Mouse (Mus musculus): ENCODE results near the gene Pogz.

DNA sequence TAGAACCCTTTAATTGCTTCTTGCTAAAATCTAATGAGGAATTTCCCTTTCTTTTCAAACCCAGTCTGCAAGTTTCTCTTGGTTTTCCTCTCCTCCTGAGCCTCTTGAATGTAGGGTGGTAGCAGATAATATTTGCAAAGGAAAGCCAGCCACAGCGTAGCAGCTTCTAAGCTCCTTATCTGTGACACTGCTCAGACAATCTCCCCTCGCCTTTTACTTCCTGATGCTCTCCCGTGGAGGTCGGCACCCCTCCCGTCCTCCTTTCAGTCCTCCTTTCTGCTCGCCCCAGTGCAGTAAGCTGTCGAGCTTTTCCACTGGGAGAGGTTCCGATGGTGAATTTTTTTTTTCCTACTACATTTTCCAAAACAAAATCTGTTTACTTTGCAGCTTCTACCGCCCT, 5.3 kb upstream of the Pogz start:
- TF ChIP-seq CTCF (IDR thresholded peaks at IDR 0.05; ENCODE audit: borderline replicate concordance, control insufficient read depth, extremely low read depth, insufficient read depth, low read length, poor library complexity) (no peak), POLR2A (IDR thresholded peaks at IDR 0.05; ENCODE audit: control insufficient read depth, extremely low read depth, insufficient read depth, low read length, poor library complexity) (no peak)
